ENCODE assay signal across 10 mouse cellular contexts in the genomic region with DNA sequence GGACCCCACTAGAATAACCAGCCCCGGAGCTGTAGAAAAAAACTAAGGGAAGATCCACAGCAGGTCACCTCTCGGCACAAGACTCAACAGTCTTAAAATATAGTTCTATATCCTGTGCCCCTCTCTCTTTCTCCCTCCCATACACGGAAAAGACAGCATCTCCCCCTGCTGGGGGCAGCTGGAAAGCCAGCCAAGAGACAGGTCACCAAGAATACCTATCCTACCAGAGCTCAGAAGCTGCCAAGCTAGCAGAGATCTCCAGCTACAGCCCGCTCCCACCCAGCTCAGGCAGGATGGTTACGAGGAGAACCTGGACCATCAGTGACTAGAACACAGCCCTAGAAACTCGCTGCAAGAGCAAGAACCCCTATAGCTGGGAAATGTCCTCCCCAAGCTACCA. TPM values are rescaled to one million over a fixed set of nuclear protein-coding genes. Genes with fewer than 3 reads are reported as not detected.
DNase-seq lines count a peak whose midpoint lies in the region; ATAC-seq lines count a peak whose summit lies in the region.
"Had no signal": no experiment of that assay in that cellular context is flagged by ENCODE, and none has a peak within 500 bp of the region (broad histone marks: within the 10 kb centered on the region; RNA-seq: fewer than 3 reads in every experiment).

No protein-coding gene starts in this region.

- H3K36me3 ChIP-seq in megakaryocyte, embryonic 14.5 days (replicated peaks; ENCODE audit: low read length) = peaks cover 97% of the 10 kb centered on the region
- H3K36me3 ChIP-seq: heart, embryonic 15.5 days; stomach, embryonic 15.5 days had no signal

- no peaks in the 10 kb centered on the region for H3K27me3 ChIP-seq in megakaryocyte, embryonic 14.5 days (replicated peaks)
- H3K27me3 ChIP-seq: heart, embryonic 15.5 days; stomach, embryonic 15.5 days had no signal

- no peak for ATAC-seq in megakaryocyte, adult 5-6 weeks (ENCODE audit: poor library complexity, severe bottlenecking)

- peak; percentile 69 for DNase-seq in adrenal gland, postnatal 14 days
- no peak for DNase-seq in adrenal gland, postnatal 4 days (ENCODE audit: low spot score in 2 of 2)
- DNase-seq in embryo, embryonic 9.5 days (ENCODE audit: extremely low spot score) = peak; percentile 75
- DNase-seq in kidney, postnatal 36 days = peak; percentile 56 to 80
- DNase-seq in spleen, adult 12 weeks (ENCODE audit: low spot score) = peak; percentile 46
- DNase-seq in gastrocnemius, postnatal 14 days = no peak

- H3K4me1 ChIP-seq in megakaryocyte, embryonic 14.5 days = peaks cover 100% of the 10 kb centered on the region

- intact Hi-C loops in gastrocnemius, postnatal 14 days (cut with DNase I; ENCODE audit: low total_unique reads) = no loop called here

- no peaks in the 10 kb centered on the region for H3K9me3 ChIP-seq in megakaryocyte, embryonic 14.5 days
- H3K9me3 ChIP-seq: heart, embryonic 15.5 days; stomach, embryonic 15.5 days had no signal

- peak overlapping the region; percentile 42 for H3K4me3 ChIP-seq in megakaryocyte, embryonic 14.5 days (replicated peaks)
- H3K4me3 ChIP-seq: heart, embryonic 15.5 days; stomach, embryonic 15.5 days had no signal

RNA-seq across cellular contexts. Expression of gene Hdac5, which starts 6.8 kb away (rescaled TPM):
- 81.1 and 83.7 TPM in 2 replicates for total RNA-seq in adrenal gland, postnatal 14 days (2021)
- total RNA-seq in adrenal gland, postnatal 4 days (2021) = 100 to 1,000 TPM; 123 to 125 TPM
- polyA plus RNA-seq in megakaryocyte, embryonic 14.5 days (2012; ENCODE audit: insufficient read depth, low replicate concordance) = 384 and 644 TPM in 2 replicates
- total RNA-seq in megakaryocyte, adult 5-6 weeks (2015) = 35.0 and 47.6 TPM in 2 replicates
- 36.2 and 36.5 TPM in 2 replicates for total RNA-seq in megakaryocyte, adult 5-6 weeks (2017)
- 10 to 100 TPM; 59.5 to 65.6 TPM for total RNA-seq in gastrocnemius, postnatal 14 days (2021)

RNA-seq across cellular contexts. Expression of gene BC030867, which starts 25.5 kb away (rescaled TPM):
- total RNA-seq in adrenal gland, postnatal 14 days (2021) = 1.7 and 2.3 TPM in 2 replicates
- 1 to 10 TPM; 4.8 to 6.0 TPM for total RNA-seq in adrenal gland, postnatal 4 days (2021)
- polyA plus RNA-seq in megakaryocyte, embryonic 14.5 days (2012; ENCODE audit: insufficient read depth, low replicate concordance) = 2.6 and 4.2 TPM in 2 replicates
- 8.7 and 12.8 TPM in 2 replicates for total RNA-seq in megakaryocyte, adult 5-6 weeks (2015)
- total RNA-seq in megakaryocyte, adult 5-6 weeks (2017) = 4.6 and 5.0 TPM in 2 replicates
- under 1 TPM; 0.11 to 0.47 TPM for total RNA-seq in gastrocnemius, postnatal 14 days (2021)

RNA-seq across cellular contexts. Expression of gene G6pc3, which starts 33.7 kb away (rescaled TPM):
- total RNA-seq in adrenal gland, postnatal 14 days (2021) = 82.8 and 83.7 TPM in 2 replicates
- total RNA-seq in adrenal gland, postnatal 4 days (2021) = 10 to 100 TPM; 86.3 to 93.3 TPM
- 32.9 and 73.3 TPM in 2 replicates for polyA plus RNA-seq in megakaryocyte, embryonic 14.5 days (2012; ENCODE audit: insufficient read depth, low replicate concordance)
- 23.4 and 23.8 TPM in 2 replicates for total RNA-seq in megakaryocyte, adult 5-6 weeks (2015)
- 14.7 and 19.1 TPM in 2 replicates for total RNA-seq in megakaryocyte, adult 5-6 weeks (2017)
- 10 to 100 TPM; 36.1 to 36.2 TPM for total RNA-seq in gastrocnemius, postnatal 14 days (2021)

RNA-seq across cellular contexts. Expression of gene Lsm12, which starts 38.1 kb away (rescaled TPM):
- total RNA-seq in adrenal gland, postnatal 14 days (2021) = 78.7 and 81.0 TPM in 2 replicates
- total RNA-seq in adrenal gland, postnatal 4 days (2021) = 10 to 100 TPM; 83.5 to 83.6 TPM
- polyA plus RNA-seq in megakaryocyte, embryonic 14.5 days (2012; ENCODE audit: insufficient read depth, low replicate concordance) = 36.7 and 120 TPM in 2 replicates
- total RNA-seq in megakaryocyte, adult 5-6 weeks (2015) = 81.3 and 83.9 TPM in 2 replicates
- 43.0 and 46.5 TPM in 2 replicates for total RNA-seq in megakaryocyte, adult 5-6 weeks (2017)
- 10 to 100 TPM; 69.9 to 76.0 TPM for total RNA-seq in gastrocnemius, postnatal 14 days (2021)

RNA-seq across cellular contexts. Expression of gene Asb16, which starts 45.4 kb away (rescaled TPM):
- 0.11 and 0.19 TPM in 2 replicates for total RNA-seq in adrenal gland, postnatal 14 days (2021)
- under 1 TPM; 0.53 to 0.79 TPM for total RNA-seq in adrenal gland, postnatal 4 days (2021)
- not detected in 2 replicates for polyA plus RNA-seq in megakaryocyte, embryonic 14.5 days (2012; ENCODE audit: insufficient read depth, low replicate concordance)
- 0.04 TPM in 1 of 2 replicates, not detected in the other for total RNA-seq in megakaryocyte, adult 5-6 weeks (2015)
- total RNA-seq in megakaryocyte, adult 5-6 weeks (2017) = not detected in 2 replicates
- total RNA-seq in gastrocnemius, postnatal 14 days (2021) = 10 to 100 TPM; 58.9 to 61.2 TPM
- polyA plus RNA-seq: stomach, embryonic 15.5 days had no signal

Comparison
In these comparisons a context has a peak if more than half of its experiments do, and no peak if none do; other contexts are left out.
1. DNase-seq: peak in adrenal gland, postnatal 14 days (single experiment), embryo, embryonic 9.5 days (single experiment), kidney, postnatal 36 days (2 of 2) and spleen, adult 12 weeks (single experiment); none in adrenal gland, postnatal 4 days (0 of 2) and gastrocnemius, postnatal 14 days (single experiment).